27 mouse cellular contexts compared by ENCODE assay signal in genomic region chr15:97022213-97022612, GRCm38 (mm10). TPM values are rescaled to one million over a fixed set of nuclear protein-coding genes. Genes with fewer than 3 reads are reported as not detected.
"Had no signal": no experiment of that assay in that cellular context is flagged by ENCODE, and none has a peak within 500 bp of the region (broad histone marks: within the 10 kb centered on the region; RNA-seq: fewer than 3 reads in every experiment).

No protein-coding gene starts in this region.

- H3K9me3 ChIP-seq: heart, embryonic 10.5 days; heart, embryonic 15.5 days; hindbrain, embryonic 13.5 days; hindbrain, embryonic 15.5 days; kidney, embryonic 15.5 days; limb, embryonic 13.5 days; limb, embryonic 15.5 days; liver, embryonic 12.5 days had no signal

- H3K4me2 ChIP-seq: heart, embryonic 13.5 days; heart, embryonic 15.5 days; hindbrain, embryonic 13.5 days; hindbrain, embryonic 15.5 days; kidney, embryonic 15.5 days; limb, embryonic 13.5 days; limb, embryonic 15.5 days; liver, embryonic 12.5 days had no signal

- H3K27ac ChIP-seq: heart, embryonic 10.5 days; heart, embryonic 13.5 days; heart, embryonic 15.5 days; hindbrain, embryonic 13.5 days; hindbrain, embryonic 15.5 days; hindbrain, postnatal 0 days; kidney, embryonic 15.5 days; kidney, postnatal 0 days; limb, embryonic 13.5 days; limb, embryonic 15.5 days; liver, embryonic 12.5 days; liver, embryonic 14.5 days had no signal

- H3K27me3 ChIP-seq: heart, embryonic 13.5 days; heart, embryonic 15.5 days; hindbrain, embryonic 13.5 days; hindbrain, embryonic 15.5 days; kidney, embryonic 15.5 days; limb, embryonic 13.5 days; limb, embryonic 15.5 days; liver, embryonic 12.5 days had no signal

- H3K4me3 ChIP-seq: heart, embryonic 10.5 days; heart, embryonic 13.5 days; heart, embryonic 15.5 days; hindbrain, embryonic 13.5 days; hindbrain, embryonic 15.5 days; kidney, embryonic 15.5 days; limb, embryonic 13.5 days; limb, embryonic 15.5 days; liver, embryonic 12.5 days had no signal

- ATAC-seq: hindbrain, postnatal 0 days; intestine, embryonic 16.5 days; liver, embryonic 12.5 days had no signal

- DNase-seq: gastrocnemius, postnatal 14 days; gastrocnemius, postnatal 36 days; heart, adult 18-20 months; heart, postnatal 14 days; heart, postnatal 36 days; kidney, adult 11 months; kidney, adult 2 months; kidney, adult 9 months; kidney, postnatal 14 days; kidney, postnatal 36 days; layer of hippocampus, adult 9-11 months; layer of hippocampus, postnatal 36 days; left cerebral cortex, postnatal 4 days had no signal

- H3K4me1 ChIP-seq: hindbrain, embryonic 13.5 days; hindbrain, embryonic 15.5 days; kidney, embryonic 15.5 days; limb, embryonic 13.5 days; limb, embryonic 15.5 days; liver, embryonic 12.5 days had no signal

- H3K9ac ChIP-seq: heart, embryonic 13.5 days; heart, embryonic 15.5 days; hindbrain, embryonic 13.5 days; hindbrain, embryonic 15.5 days; kidney, embryonic 15.5 days; limb, embryonic 13.5 days; limb, embryonic 15.5 days; liver, embryonic 12.5 days; liver, embryonic 14.5 days had no signal

- H3K36me3 ChIP-seq: heart, embryonic 15.5 days; hindbrain, embryonic 13.5 days; hindbrain, embryonic 15.5 days; limb, embryonic 13.5 days; limb, embryonic 15.5 days; liver, embryonic 12.5 days had no signal

RNA-seq across cellular contexts. Expression of gene Slc38a4, which starts 33.5 kb away (rescaled TPM):
- total RNA-seq: hematopoietic stem cell, adult 5-6 weeks had no signal
